Mouse (Mus musculus): ENCODE measurements around the gene Saal1. TPM values are rescaled to one million over a fixed set of nuclear protein-coding genes. Genes with fewer than 3 reads are reported as not detected.

Saal1 gene
- polyA plus RNA-seq, 1 experiment = 12.4 TPM

- Histone ChIP-seq H3K4me1 (ENCODE audit: control insufficient read depth, insufficient read depth, low read length) (no peaks in the 10 kb centered on the region), H3K27ac (ENCODE audit: insufficient read depth, low read length) (no peak overlapping the region), H3K4me3 (replicated peaks; ENCODE audit: insufficient read depth, low read depth, low read length) (no peak overlapping the region), H3K27me3 (ENCODE audit: control insufficient read depth, insufficient read depth, low read length) (no peaks in the 10 kb centered on the region)
- 85% methylated on average over 2 of the region's 2 CpGs for WGBS
- DNase-seq = no peak
- TF ChIP-seq POLR2A (IDR thresholded peaks at IDR 0.05; ENCODE audit: borderline replicate concordance, insufficient read depth, low read length) = no peak
These were observed 24.5 kb upstream of the Saal1 start for GRCm38 (mm10) chr7:46734983-46735382.

GRCm38 (mm10) chr7:46732458-46732857 lies 22.0 kb upstream of the Saal1 start, which contains the start of gene Saa4:
Saa4 (minus strand) TSS chr7:46732603.
- Histone ChIP-seq H3K4me3 (replicated peaks; ENCODE audit: insufficient read depth, low read depth, low read length) (no peak within 1 kb of the TSS), H3K27me3 (ENCODE audit: control insufficient read depth, insufficient read depth, low read length) (no peaks in the 10 kb centered on the region), H3K4me1 (ENCODE audit: control insufficient read depth, insufficient read depth, low read length) (no peaks in the 10 kb centered on the region), H3K27ac (ENCODE audit: insufficient read depth, low read length) (no peak within 1 kb of the TSS)
- TF ChIP-seq POLR2A (IDR thresholded peaks at IDR 0.05; ENCODE audit: borderline replicate concordance, insufficient read depth, low read length) (no peak), CTCF (IDR thresholded peaks at IDR 0.05; ENCODE audit: borderline replicate concordance, insufficient read depth, low read depth, low read length) (no peak)
- DNase-seq = no peak
- 96% methylated on average over 4 of the region's 4 CpGs for WGBS

GRCm38 (mm10) chr7:46727584-46727983 lies 17.1 kb upstream of the Saal1 start:
- Histone ChIP-seq H3K4me1 (ENCODE audit: control insufficient read depth, insufficient read depth, low read length) (no peaks in the 10 kb centered on the region), H3K27me3 (ENCODE audit: control insufficient read depth, insufficient read depth, low read length) (no peaks in the 10 kb centered on the region), H3K4me3 (replicated peaks; ENCODE audit: insufficient read depth, low read depth, low read length) (no peak overlapping the region), H3K27ac (ENCODE audit: insufficient read depth, low read length) (no peak overlapping the region)
- TF ChIP-seq CTCF (IDR thresholded peaks at IDR 0.05; ENCODE audit: borderline replicate concordance, insufficient read depth, low read depth, low read length) (no peak), POLR2A (IDR thresholded peaks at IDR 0.05; ENCODE audit: borderline replicate concordance, insufficient read depth, low read length) (no peak)
- DNase-seq = no peak
- 92% methylated on average over 1 of the region's 1 CpGs for WGBS

GRCm38 (mm10) chr7:46724396-46724795 lies 13.9 kb upstream of the Saal1 start:
- 51% methylated on average over 5 of the region's 5 CpGs for WGBS
- Histone ChIP-seq H3K4me1 (ENCODE audit: control insufficient read depth, insufficient read depth, low read length) (peaks cover 17% of the 10 kb centered on the region), H3K27me3 (ENCODE audit: control insufficient read depth, insufficient read depth, low read length) (no peaks in the 10 kb centered on the region), H3K27ac (ENCODE audit: insufficient read depth, low read length) (no peak overlapping the region), H3K4me3 (replicated peaks; ENCODE audit: insufficient read depth, low read depth, low read length) (no peak overlapping the region)
- no peak for TF ChIP-seq CTCF (IDR thresholded peaks at IDR 0.05; ENCODE audit: borderline replicate concordance, insufficient read depth, low read depth, low read length)
- no peak for TF ChIP-seq POLR2A (IDR thresholded peaks at IDR 0.05; ENCODE audit: borderline replicate concordance, insufficient read depth, low read length)
- DNase-seq = no peak

DNA sequence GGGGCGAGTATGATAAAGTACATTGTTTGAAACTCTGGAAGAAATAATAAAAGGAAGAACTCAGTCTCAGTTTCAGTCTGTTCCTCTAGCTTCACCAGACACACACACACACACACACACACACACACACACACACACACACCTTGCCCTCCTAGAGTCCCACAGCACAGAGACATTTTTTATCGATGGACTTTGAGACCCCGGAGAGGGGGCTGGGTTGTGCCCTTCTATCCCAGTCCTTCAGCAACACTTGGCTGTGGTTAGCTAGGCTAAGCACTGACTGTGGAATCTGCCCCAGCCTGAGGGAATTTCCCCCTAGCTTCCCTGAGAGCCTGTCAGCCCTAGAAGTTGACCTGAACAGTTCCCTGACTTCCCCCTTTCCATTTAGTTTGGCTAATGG lies 13.4 kb upstream of the Saal1 start:
- Histone ChIP-seq H3K27me3 (ENCODE audit: control insufficient read depth, insufficient read depth, low read length) (no peaks in the 10 kb centered on the region), H3K4me1 (ENCODE audit: control insufficient read depth, insufficient read depth, low read length) (peaks cover 22% of the 10 kb centered on the region), H3K27ac (ENCODE audit: insufficient read depth, low read length) (no peak overlapping the region), H3K4me3 (replicated peaks; ENCODE audit: insufficient read depth, low read depth, low read length) (no peak overlapping the region)
- WGBS = 86% methylated on average over 3 of the region's 3 CpGs
- no peak for TF ChIP-seq POLR2A (IDR thresholded peaks at IDR 0.05; ENCODE audit: borderline replicate concordance, insufficient read depth, low read length)
- no peak for TF ChIP-seq CTCF (IDR thresholded peaks at IDR 0.05; ENCODE audit: borderline replicate concordance, insufficient read depth, low read depth, low read length)
- DNase-seq = no peak

GRCm38 (mm10) chr7:46723354-46723753 lies 12.9 kb upstream of the Saal1 start:
- no peak overlapping the region for H3K4me3 ChIP-seq (replicated peaks; ENCODE audit: insufficient read depth, low read depth, low read length)
- no peaks in the 10 kb centered on the region for H3K27me3 ChIP-seq (ENCODE audit: control insufficient read depth, insufficient read depth, low read length)
- no peak overlapping the region for H3K27ac ChIP-seq (ENCODE audit: insufficient read depth, low read length)
- DNase-seq = no peak
- H3K4me1 ChIP-seq (ENCODE audit: control insufficient read depth, insufficient read depth, low read length) = peaks cover 23% of the 10 kb centered on the region
- 97% methylated on average over 6 of the region's 6 CpGs for WGBS
- TF ChIP-seq CTCF (IDR thresholded peaks at IDR 0.05; ENCODE audit: borderline replicate concordance, insufficient read depth, low read depth, low read length) (no peak), POLR2A (IDR thresholded peaks at IDR 0.05; ENCODE audit: borderline replicate concordance, insufficient read depth, low read length) (no peak)

- Histone ChIP-seq H3K27ac (ENCODE audit: insufficient read depth, low read length) (peak overlapping the region; percentile 98), H3K4me1 (ENCODE audit: control insufficient read depth, insufficient read depth, low read length) (peaks cover 42% of the 10 kb centered on the region), H3K27me3 (ENCODE audit: control insufficient read depth, insufficient read depth, low read length) (no peaks in the 10 kb centered on the region), H3K4me3 (replicated peaks; ENCODE audit: insufficient read depth, low read depth, low read length) (no peak overlapping the region)
- 14% methylated on average over 9 of the region's 9 CpGs for WGBS
- no peak for TF ChIP-seq POLR2A (IDR thresholded peaks at IDR 0.05; ENCODE audit: borderline replicate concordance, insufficient read depth, low read length)
- no peak for TF ChIP-seq CTCF (IDR thresholded peaks at IDR 0.05; ENCODE audit: borderline replicate concordance, insufficient read depth, low read depth, low read length)
- DNase-seq = peak; percentile 61 to 66
These were observed 10.0 kb upstream of the Saal1 start for GRCm38 (mm10) chr7:46720460-46720859.

GRCm38 (mm10) chr7:46719526-46719925 lies 9.0 kb upstream of the Saal1 start:
- Histone ChIP-seq H3K4me1 (ENCODE audit: control insufficient read depth, insufficient read depth, low read length) (peaks cover 47% of the 10 kb centered on the region), H3K27ac (ENCODE audit: insufficient read depth, low read length) (peak overlapping the region; percentile 98), H3K27me3 (ENCODE audit: control insufficient read depth, insufficient read depth, low read length) (no peaks in the 10 kb centered on the region), H3K4me3 (replicated peaks; ENCODE audit: insufficient read depth, low read depth, low read length) (no peak overlapping the region)
- TF ChIP-seq CTCF (IDR thresholded peaks at IDR 0.05; ENCODE audit: borderline replicate concordance, insufficient read depth, low read depth, low read length) = no peak
- TF ChIP-seq POLR2A (IDR thresholded peaks at IDR 0.05; ENCODE audit: borderline replicate concordance, insufficient read depth, low read length) = no peak
- 17% methylated on average over 7 of the region's 7 CpGs for WGBS
- DNase-seq = peak; percentile 53 to 60
